Mouse (Mus musculus) forebrain, postnatal 0 days (tissue): ENCODE measurements at regions not wholly inside any gene's neighbourhood (a gene's known extent, or its start where the extent isn't known, plus 50 kb on each side); places are given as distances from the start of the nearest gene placed in this dataset.
"Not testable (repeated sequence)": the region's sequence is repeated elsewhere in the genome, so short reads cannot be mapped to it uniquely, and the experiment has no call there.

Experiments used
- ATAC-seq: fragments of 200-750 bp; cut with Nextera tagmentation; 2 replicates; pipeline ENCODE4 v1.8.0; 2017; ENCODE audit warnings: mild to moderate bottlenecking, moderate library complexity
- DNase-seq: peaks from one replicate; pipeline ENCODE4 v3.0.0-alpha.2; 2015
- H3K27ac ChIP-seq: fragments of 300-500 bp; sonication (generic); 2 replicates; pipeline ENCODE4 v1.5.1; 2014; ENCODE audit warnings: low read depth, mild to moderate bottlenecking, antibody characterized with exemption, low read length, moderate library complexity, mixed read lengths
- H3K27me3 ChIP-seq: fragments of 300-500 bp; sonication (generic); 2 replicates; pipeline ENCODE4 v1.6.1; 2014; ENCODE audit warnings: mild to moderate bottlenecking, low read length, mixed read lengths; ENCODE audit not compliant: insufficient read depth
- H3K36me3 ChIP-seq: fragments of 300-500 bp; sonication (generic); 2 replicates; pipeline ENCODE4 v1.6.1; 2014; ENCODE audit warnings: mild to moderate bottlenecking, moderate library complexity; ENCODE audit not compliant: insufficient read depth
- H3K4me1 ChIP-seq: fragments of 300-500 bp; sonication (generic); 2 replicates; pipeline ENCODE4 v1.6.1; 2014; ENCODE audit warnings: antibody characterized with exemption; ENCODE audit not compliant: insufficient read depth
- H3K4me2 ChIP-seq: fragments of 300-500 bp; sonication (generic); 2 replicates; pipeline ENCODE4 v1.6.1; 2014; ENCODE audit warnings: low read depth, mild to moderate bottlenecking, moderate library complexity
- H3K4me3 ChIP-seq: fragments of 300-500 bp; sonication (generic); 2 replicates; pipeline ENCODE4 v1.5.1; 2014; ENCODE audit warnings: low read depth, low read length, mixed read lengths
- H3K9ac ChIP-seq: fragments of 300-500 bp; sonication (generic); 2 replicates; pipeline ENCODE4 v1.6.1; 2014; ENCODE audit warnings: mild to moderate bottlenecking
- H3K9me3 ChIP-seq: fragments of 300-500 bp; sonication (generic); 2 replicates; pipeline ENCODE4 v1.6.1; 2016; ENCODE audit warnings: low read length
- CTCF ChIP-seq: sonication (generic); IDR thresholded peaks from 2 replicates; pipeline ENCODE4 v1.5.1; 2016; ENCODE audit warnings: antibody characterized with exemption, control low read depth, low read depth
- WGBS: fragments of 180-500 bp; shearing (Covaris S2); extraction: QIAGEN DNeasy Blood & Tissue Kit; methylation state at CpG from one replicate; pipeline ENCODE4 v1.1.7; 2014; 5-methylcytosine and 5-hydroxymethylcytosine counted together

- 72% methylated on average over 4 of the region's 4 CpGs for WGBS
- H3K27ac ChIP-seq = no peak overlapping the region
Measured at GRCm38 (mm10) chr1:124429583-124429982, 384.2 kb upstream of the Dpp10 start.

GRCm38 (mm10) chr1:124416762-124417161, 371.4 kb upstream of the Dpp10 start:
- ATAC-seq = no peak
- no peaks in the 10 kb centered on the region for H3K27me3 ChIP-seq
- H3K36me3 ChIP-seq = no peaks in the 10 kb centered on the region
- no peak overlapping the region for H3K9ac ChIP-seq
- TF ChIP-seq CTCF = no peak
- no peak overlapping the region for H3K27ac ChIP-seq
- no peak for DNase-seq
- H3K4me1 ChIP-seq = no peaks in the 10 kb centered on the region
- 76% methylated on average over 4 of the region's 4 CpGs for WGBS
- H3K4me2 ChIP-seq = no peak overlapping the region
- H3K9me3 ChIP-seq = no peaks in the 10 kb centered on the region
- no peak overlapping the region for H3K4me3 ChIP-seq

More at GRCm38 (mm10) chr1:124429583-124429982, 384.2 kb upstream of the Dpp10 start:
- ATAC-seq = peak; percentile 20; the same call in 1 of the 2 replicates
- no peaks in the 10 kb centered on the region for H3K27me3 ChIP-seq
- TF ChIP-seq CTCF = no peak
- no peaks in the 10 kb centered on the region for H3K4me1 ChIP-seq
- 0 out of 2 replicates have a peak, but pooled peaks cover 5% of the 10 kb centered on the region for H3K9me3 ChIP-seq
- H3K9ac ChIP-seq = no peak overlapping the region
- no peak overlapping the region for H3K4me3 ChIP-seq
- DNase-seq = no peak
- no peaks in the 10 kb centered on the region for H3K36me3 ChIP-seq
- H3K4me2 ChIP-seq = no peak overlapping the region

- Histone ChIP-seq H3K27me3 (no peaks in the 10 kb centered on the region), H3K36me3 (no peaks in the 10 kb centered on the region), H3K4me3 (no peak overlapping the region), H3K4me1 (no peaks in the 10 kb centered on the region), H3K9ac (no peak overlapping the region), H3K27ac (no peak overlapping the region), H3K9me3 (no peaks in the 10 kb centered on the region), H3K4me2 (no peak overlapping the region)
- 39% methylated on average over 2 of the region's 2 CpGs for WGBS
- no peak for ATAC-seq
- no peak for DNase-seq
- no peak for TF ChIP-seq CTCF
Measured at GRCm38 (mm10) chr1:124410236-124410635, 364.9 kb upstream of the Dpp10 start.

- no peak overlapping the region for H3K4me2 ChIP-seq
- H3K36me3 ChIP-seq = no peaks in the 10 kb centered on the region
- 32% methylated on average over 3 of the region's 3 CpGs for WGBS
- H3K9me3 ChIP-seq = no peaks in the 10 kb centered on the region
- H3K27me3 ChIP-seq = no peaks in the 10 kb centered on the region
- H3K4me1 ChIP-seq = no peaks in the 10 kb centered on the region
- H3K27ac ChIP-seq = no peak overlapping the region
- no peak; the same call in 1 of the 2 replicates for ATAC-seq
- DNase-seq = peak; percentile 18
- H3K9ac ChIP-seq = no peak overlapping the region
- no peak overlapping the region for H3K4me3 ChIP-seq
- no peak for TF ChIP-seq CTCF
Measured at GRCm38 (mm10) chr1:124409781-124410180, 364.4 kb upstream of the Dpp10 start.

GRCm38 (mm10) chr1:124369604-124370003, 324.2 kb upstream of the Dpp10 start:
- no peaks in the 10 kb centered on the region for H3K36me3 ChIP-seq
- no peak for ATAC-seq
- H3K4me2 ChIP-seq = no peak overlapping the region
- no peak overlapping the region for H3K4me3 ChIP-seq
- DNase-seq = no peak
- no peak overlapping the region for H3K9ac ChIP-seq
- H3K27me3 ChIP-seq = no peaks in the 10 kb centered on the region
- H3K9me3 ChIP-seq = no peaks in the 10 kb centered on the region
- no peaks in the 10 kb centered on the region for H3K4me1 ChIP-seq
- no peak overlapping the region for H3K27ac ChIP-seq
- no peak for TF ChIP-seq CTCF
- 25% methylated on average over 4 of the region's 4 CpGs for WGBS

- not testable (repeated sequence) for H3K9ac ChIP-seq, H3K4me1 ChIP-seq
Measured at GRCm38 (mm10) chr1:124348491-124348890, 303.1 kb upstream of the Dpp10 start.

GRCm38 (mm10) chr1:124339444-124339843, 294.1 kb upstream of the Dpp10 start:
- ATAC-seq = no peak
- no peak overlapping the region for H3K27ac ChIP-seq
- no peaks in the 10 kb centered on the region for H3K27me3 ChIP-seq
- no peak overlapping the region for H3K4me2 ChIP-seq
- no peak overlapping the region for H3K9ac ChIP-seq
- no peaks in the 10 kb centered on the region for H3K36me3 ChIP-seq
- H3K4me3 ChIP-seq = no peak overlapping the region
- TF ChIP-seq CTCF = no peak
- no peak for DNase-seq
- H3K9me3 ChIP-seq = no peaks in the 10 kb centered on the region
- WGBS = 54% methylated on average over 2 of the region's 2 CpGs
- no peaks in the 10 kb centered on the region for H3K4me1 ChIP-seq

More at GRCm38 (mm10) chr1:124348491-124348890, 303.1 kb upstream of the Dpp10 start:
- not testable (repeated sequence) for ATAC-seq, H3K27ac ChIP-seq, H3K9me3 ChIP-seq, DNase-seq, H3K36me3 ChIP-seq, H3K4me2 ChIP-seq, H3K4me3 ChIP-seq, H3K27me3 ChIP-seq
- 68% methylated on average over 1 of the region's 1 CpGs for WGBS

GRCm38 (mm10) chr1:124338648-124339047, 293.3 kb upstream of the Dpp10 start:
- Histone ChIP-seq H3K4me2 (no peak overlapping the region), H3K9me3 (no peaks in the 10 kb centered on the region), H3K36me3 (no peaks in the 10 kb centered on the region), H3K4me1 (no peaks in the 10 kb centered on the region), H3K27me3 (no peaks in the 10 kb centered on the region), H3K9ac (no peak overlapping the region), H3K4me3 (no peak overlapping the region), H3K27ac (no peak overlapping the region)
- ATAC-seq (no peak), DNase-seq (no peak)
- TF ChIP-seq CTCF = no peak
